Mouse (Mus musculus) E14TG2a.4 (cell line): ENCODE data around the gene Defb43.

Experiments used
- CTCF ChIP-seq: conservative IDR thresholded peaks from 2 replicates; pipeline ENCODE4 v1.5.1; 2014; ENCODE audit warnings: low read length
- NANOG ChIP-seq: IDR thresholded peaks from 2 replicates; pipeline ENCODE4 v1.6.1; 2014; ENCODE audit warnings: borderline replicate concordance, low read length, mixed read lengths

DNA sequence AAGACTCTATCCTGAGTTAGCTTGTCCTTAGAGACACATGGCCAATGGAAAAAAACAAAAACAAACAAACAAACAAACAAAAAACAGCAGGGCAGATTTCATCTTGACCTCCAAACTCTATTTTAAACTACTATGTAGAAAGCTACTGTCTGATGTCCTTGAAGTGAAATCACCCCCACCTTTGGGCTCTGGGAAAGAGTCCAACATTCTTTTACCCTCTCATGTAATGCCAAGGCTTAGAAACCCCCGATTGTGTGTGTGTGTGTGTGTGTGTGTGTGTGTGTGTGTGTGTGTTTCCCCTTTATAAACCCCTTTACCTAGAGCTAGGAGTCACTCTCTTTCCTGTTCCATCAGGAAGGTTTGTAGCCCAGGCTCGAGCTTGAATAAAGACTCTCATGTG lies 9.0 kb upstream of the Defb43 start:
- TF ChIP-seq CTCF (no peak), NANOG (no peak)
